Mouse (Mus musculus): ENCODE measurements at regions not wholly inside any gene's neighbourhood (a gene's known extent, or its start where the extent isn't known, plus 50 kb on each side); places are given as distances from the start of the nearest gene placed in this dataset.

DNA sequence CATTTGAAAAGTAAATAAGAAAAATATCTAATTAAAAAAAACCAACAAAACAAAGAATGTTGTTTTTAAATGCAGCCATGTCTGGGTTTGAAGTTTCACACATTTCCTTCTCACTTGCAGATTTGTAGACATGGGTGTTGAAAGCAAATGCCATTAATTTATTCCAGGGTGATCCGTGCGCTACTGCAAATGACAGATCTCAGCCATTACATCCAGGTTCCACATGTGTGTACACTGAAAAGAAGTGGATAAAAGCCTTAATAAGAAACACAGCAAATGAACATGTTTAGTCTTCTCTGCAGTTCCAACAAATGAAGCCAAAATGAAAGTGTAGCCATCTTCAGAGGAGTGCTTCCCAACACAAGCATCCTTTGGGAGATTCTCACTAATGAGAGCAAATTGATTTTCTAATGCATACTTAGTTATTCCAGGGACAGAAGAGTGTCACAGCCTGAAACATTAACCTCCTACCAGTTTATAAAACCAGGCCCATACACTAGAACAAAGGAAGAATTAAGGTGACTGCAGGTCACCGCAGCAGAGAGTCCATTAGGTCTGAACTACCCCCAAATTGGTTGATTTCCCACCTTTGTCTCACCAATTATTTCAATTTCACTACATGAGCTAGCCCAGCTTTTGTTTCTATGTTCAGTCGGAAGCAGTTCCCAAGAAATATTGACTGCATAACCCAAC lies 123.2 kb upstream of the Zpld1 start:
- H3K4me1 ChIP-seq (ENCODE audit: control insufficient read depth, insufficient read depth, low read length): no peaks in the 10 kb centered on the region
- no peak overlapping the region for H3K4me3 ChIP-seq (ENCODE audit: low read depth, low read length)
- 49% methylated on average over 4 of the region's 4 CpGs for WGBS
- DNase-seq (ENCODE audit: low spot score): no peak
- no peak overlapping the region for H3K4me2 ChIP-seq (ENCODE audit: low read depth, severe bottlenecking)
- H3K27me3 ChIP-seq (ENCODE audit: control insufficient read depth, insufficient read depth, low read length): no peaks in the 10 kb centered on the region
- no peaks in the 10 kb centered on the region for H3K36me3 ChIP-seq (ENCODE audit: control insufficient read depth, insufficient read depth, low read length)
- ATAC-seq (ENCODE audit: insufficient number of reproducible peaks, low FRiP score, low TSS enrichment, low read depth): no peak
- no peak overlapping the region for H3K27ac ChIP-seq (replicated peaks; ENCODE audit: low read depth, low read length)
- no peak overlapping the region for H3K9ac ChIP-seq (ENCODE audit: low read length)
- H3K9me3 ChIP-seq (ENCODE audit: control insufficient read depth, low read length): no peaks in the 10 kb centered on the region

DNA sequence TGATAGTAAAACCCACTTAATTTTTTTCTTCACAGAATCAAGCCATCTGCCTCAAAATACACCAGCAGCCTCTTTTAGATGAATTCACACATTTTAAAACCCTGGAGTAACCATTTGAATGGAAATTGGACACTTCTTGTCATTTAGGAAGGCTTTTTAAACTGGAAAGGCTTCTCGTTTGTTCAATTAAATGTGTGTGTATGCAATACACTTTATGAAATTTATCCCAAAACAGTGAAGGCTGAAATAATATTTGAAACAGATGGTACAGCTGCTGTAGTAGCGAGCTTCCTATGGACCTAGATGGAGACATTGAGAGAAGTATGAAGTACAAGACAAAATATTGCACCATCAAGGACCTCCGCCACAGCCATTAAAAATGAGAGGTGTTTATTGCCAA lies 121.1 kb upstream of the Zpld1 start:
- Histone ChIP-seq H3K4me2 (ENCODE audit: low read depth, severe bottlenecking) (no peak overlapping the region), H3K27me3 (ENCODE audit: control insufficient read depth, insufficient read depth, low read length) (no peaks in the 10 kb centered on the region), H3K27ac (replicated peaks; ENCODE audit: low read depth, low read length) (no peak overlapping the region), H3K36me3 (ENCODE audit: control insufficient read depth, insufficient read depth, low read length) (no peaks in the 10 kb centered on the region), H3K4me3 (ENCODE audit: low read depth, low read length) (no peak overlapping the region), H3K9me3 (ENCODE audit: control insufficient read depth, low read length) (no peaks in the 10 kb centered on the region), H3K9ac (ENCODE audit: low read length) (no peak overlapping the region), H3K4me1 (ENCODE audit: control insufficient read depth, insufficient read depth, low read length) (no peaks in the 10 kb centered on the region)
- DNase-seq (ENCODE audit: low spot score) (no peak), ATAC-seq (ENCODE audit: insufficient number of reproducible peaks, low FRiP score, low TSS enrichment, low read depth) (no peak)
- 42% methylated on average over 3 of the region's 3 CpGs for WGBS

- no peak overlapping the region for H3K9ac ChIP-seq (ENCODE audit: low read length)
- no peak overlapping the region for H3K4me3 ChIP-seq (ENCODE audit: low read depth, low read length)
- no peaks in the 10 kb centered on the region for H3K27me3 ChIP-seq (ENCODE audit: control insufficient read depth, insufficient read depth, low read length)
- H3K4me1 ChIP-seq (ENCODE audit: control insufficient read depth, insufficient read depth, low read length): no peaks in the 10 kb centered on the region
- no peak overlapping the region for H3K4me2 ChIP-seq (ENCODE audit: low read depth, severe bottlenecking)
- no peaks in the 10 kb centered on the region for H3K9me3 ChIP-seq (ENCODE audit: control insufficient read depth, low read length)
- DNase-seq (ENCODE audit: low spot score): no peak
- H3K36me3 ChIP-seq (ENCODE audit: control insufficient read depth, insufficient read depth, low read length): no peaks in the 10 kb centered on the region
- ATAC-seq (ENCODE audit: insufficient number of reproducible peaks, low FRiP score, low TSS enrichment, low read depth): peak; percentile 26; the same call in 1 of the 2 replicates
- no peak overlapping the region for H3K27ac ChIP-seq (replicated peaks; ENCODE audit: low read depth, low read length)
Observed at GRCm38 (mm10) chr16:55400818-55401217, 103.0 kb upstream of the Zpld1 start.

GRCm38 (mm10) chr16:55394864-55395263 lies 97.1 kb upstream of the Zpld1 start:
- no peak for ATAC-seq (ENCODE audit: insufficient number of reproducible peaks, low FRiP score, low TSS enrichment, low read depth)
- no peaks in the 10 kb centered on the region for H3K4me1 ChIP-seq (ENCODE audit: control insufficient read depth, insufficient read depth, low read length)
- no peak overlapping the region for H3K4me3 ChIP-seq (ENCODE audit: low read depth, low read length)
- no peak overlapping the region for H3K9ac ChIP-seq (ENCODE audit: low read length)
- no peak overlapping the region for H3K4me2 ChIP-seq (ENCODE audit: low read depth, severe bottlenecking)
- WGBS: 81% methylated on average over 3 of the region's 3 CpGs
- no peaks in the 10 kb centered on the region for H3K27me3 ChIP-seq (ENCODE audit: control insufficient read depth, insufficient read depth, low read length)
- H3K27ac ChIP-seq (replicated peaks; ENCODE audit: low read depth, low read length): no peak overlapping the region
- no peaks in the 10 kb centered on the region for H3K36me3 ChIP-seq (ENCODE audit: control insufficient read depth, insufficient read depth, low read length)
- no peaks in the 10 kb centered on the region for H3K9me3 ChIP-seq (ENCODE audit: control insufficient read depth, low read length)
- no peak for DNase-seq (ENCODE audit: low spot score)

- no peak overlapping the region for H3K4me3 ChIP-seq (ENCODE audit: low read depth, low read length)
- WGBS: 89% methylated on average over 7 of the region's 7 CpGs
- ATAC-seq (ENCODE audit: insufficient number of reproducible peaks, low FRiP score, low TSS enrichment, low read depth) (no peak), DNase-seq (ENCODE audit: low spot score) (no peak)
- H3K9me3 ChIP-seq (ENCODE audit: control insufficient read depth, low read length): no peaks in the 10 kb centered on the region
- no peak overlapping the region for H3K27ac ChIP-seq (replicated peaks; ENCODE audit: low read depth, low read length)
- H3K27me3 ChIP-seq (ENCODE audit: control insufficient read depth, insufficient read depth, low read length): no peaks in the 10 kb centered on the region
- no peak overlapping the region for H3K4me2 ChIP-seq (ENCODE audit: low read depth, severe bottlenecking)
- H3K9ac ChIP-seq (ENCODE audit: low read length): no peak overlapping the region
- H3K36me3 ChIP-seq (ENCODE audit: control insufficient read depth, insufficient read depth, low read length): no peaks in the 10 kb centered on the region
- H3K4me1 ChIP-seq (ENCODE audit: control insufficient read depth, insufficient read depth, low read length): no peaks in the 10 kb centered on the region
Observed at GRCm38 (mm10) chr16:55390400-55390799, 92.6 kb upstream of the Zpld1 start.

DNA sequence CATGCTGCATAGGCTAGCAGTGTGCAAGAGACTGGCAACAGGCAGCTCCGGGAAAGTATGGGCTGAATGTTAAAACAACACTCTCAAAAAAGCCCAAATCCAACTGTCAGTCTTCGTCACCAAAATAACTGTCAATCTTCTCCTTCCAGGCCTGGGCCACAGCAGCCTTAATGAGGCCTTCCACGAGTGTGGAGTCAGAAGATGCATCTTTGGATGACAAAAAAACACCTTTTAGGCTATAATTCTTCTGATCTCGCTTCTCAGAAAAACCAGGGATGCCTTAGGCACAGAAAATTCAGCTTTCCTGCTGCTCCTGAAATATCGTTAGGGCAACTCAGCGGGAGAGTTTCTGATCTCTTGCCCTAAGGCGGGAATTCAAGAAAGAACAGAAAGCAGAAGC lies 82.2 kb upstream of the Zpld1 start:
- H3K27ac ChIP-seq (replicated peaks; ENCODE audit: low read depth, low read length): no peak overlapping the region
- ATAC-seq (ENCODE audit: insufficient number of reproducible peaks, low FRiP score, low TSS enrichment, low read depth): no peak
- H3K4me3 ChIP-seq (ENCODE audit: low read depth, low read length): no peak overlapping the region
- H3K4me1 ChIP-seq (ENCODE audit: control insufficient read depth, insufficient read depth, low read length): no peaks in the 10 kb centered on the region
- H3K36me3 ChIP-seq (ENCODE audit: control insufficient read depth, insufficient read depth, low read length): no peaks in the 10 kb centered on the region
- WGBS: 67% methylated on average over 7 of the region's 7 CpGs
- H3K9ac ChIP-seq (ENCODE audit: low read length): no peak overlapping the region
- H3K27me3 ChIP-seq (ENCODE audit: control insufficient read depth, insufficient read depth, low read length): no peaks in the 10 kb centered on the region
- DNase-seq (ENCODE audit: low spot score): no peak
- no peaks in the 10 kb centered on the region for H3K9me3 ChIP-seq (ENCODE audit: control insufficient read depth, low read length)
- no peak overlapping the region for H3K4me2 ChIP-seq (ENCODE audit: low read depth, severe bottlenecking)

GRCm38 (mm10) chr16:55379189-55379588 lies 81.4 kb upstream of the Zpld1 start:
- DNase-seq (ENCODE audit: low spot score) (no peak), ATAC-seq (ENCODE audit: insufficient number of reproducible peaks, low FRiP score, low TSS enrichment, low read depth) (no peak)
- H3K36me3 ChIP-seq (ENCODE audit: control insufficient read depth, insufficient read depth, low read length): no peaks in the 10 kb centered on the region
- no peaks in the 10 kb centered on the region for H3K9me3 ChIP-seq (ENCODE audit: control insufficient read depth, low read length)
- H3K27me3 ChIP-seq (ENCODE audit: control insufficient read depth, insufficient read depth, low read length): no peaks in the 10 kb centered on the region
- H3K4me1 ChIP-seq (ENCODE audit: control insufficient read depth, insufficient read depth, low read length): no peaks in the 10 kb centered on the region
- no peak overlapping the region for H3K4me2 ChIP-seq (ENCODE audit: low read depth, severe bottlenecking)
- H3K9ac ChIP-seq (ENCODE audit: low read length): no peak overlapping the region
- no peak overlapping the region for H3K4me3 ChIP-seq (ENCODE audit: low read depth, low read length)
- H3K27ac ChIP-seq (replicated peaks; ENCODE audit: low read depth, low read length): no peak overlapping the region

GRCm38 (mm10) chr16:55378701-55379100 lies 80.9 kb upstream of the Zpld1 start:
- DNase-seq (ENCODE audit: low spot score): no peak
- no peak for ATAC-seq (ENCODE audit: insufficient number of reproducible peaks, low FRiP score, low TSS enrichment, low read depth)

GRCm38 (mm10) chr16:55375922-55376321 lies 78.1 kb upstream of the Zpld1 start:
- H3K9ac ChIP-seq (ENCODE audit: low read length): no peak overlapping the region
- no peaks in the 10 kb centered on the region for H3K27me3 ChIP-seq (ENCODE audit: control insufficient read depth, insufficient read depth, low read length)
- no peak for ATAC-seq (ENCODE audit: insufficient number of reproducible peaks, low FRiP score, low TSS enrichment, low read depth)
- H3K4me2 ChIP-seq (ENCODE audit: low read depth, severe bottlenecking): no peak overlapping the region
- no peak for DNase-seq (ENCODE audit: low spot score)
- 94% methylated on average over 3 of the region's 3 CpGs for WGBS
- H3K27ac ChIP-seq (replicated peaks; ENCODE audit: low read depth, low read length): no peak overlapping the region
- no peaks in the 10 kb centered on the region for H3K9me3 ChIP-seq (ENCODE audit: control insufficient read depth, low read length)
- H3K36me3 ChIP-seq (ENCODE audit: control insufficient read depth, insufficient read depth, low read length): no peaks in the 10 kb centered on the region
- no peak overlapping the region for H3K4me3 ChIP-seq (ENCODE audit: low read depth, low read length)
- H3K4me1 ChIP-seq (ENCODE audit: control insufficient read depth, insufficient read depth, low read length): no peaks in the 10 kb centered on the region

More at GRCm38 (mm10) chr16:55378701-55379100, 80.9 kb upstream of the Zpld1 start:
- H3K4me2 ChIP-seq (ENCODE audit: low read depth, severe bottlenecking): no peak overlapping the region
- no peaks in the 10 kb centered on the region for H3K4me1 ChIP-seq (ENCODE audit: control insufficient read depth, insufficient read depth, low read length)
- no peaks in the 10 kb centered on the region for H3K27me3 ChIP-seq (ENCODE audit: control insufficient read depth, insufficient read depth, low read length)
- H3K36me3 ChIP-seq (ENCODE audit: control insufficient read depth, insufficient read depth, low read length): no peaks in the 10 kb centered on the region
- no peak overlapping the region for H3K9ac ChIP-seq (ENCODE audit: low read length)
- H3K9me3 ChIP-seq (ENCODE audit: control insufficient read depth, low read length): no peaks in the 10 kb centered on the region
- H3K27ac ChIP-seq (replicated peaks; ENCODE audit: low read depth, low read length): no peak overlapping the region
- no peak overlapping the region for H3K4me3 ChIP-seq (ENCODE audit: low read depth, low read length)
- WGBS: 86% methylated on average over 3 of the region's 3 CpGs

All from limb, embryonic 11.5 days (tissue).